Mouse (Mus musculus) forebrain, postnatal 0 days (tissue): Measurements from ENCODE around the gene Esr1. TPM values are rescaled to one million over a fixed set of nuclear protein-coding genes. Genes with fewer than 3 reads are reported as not detected.

Experiments used
- ATAC-seq: fragments of 200-750 bp; cut with Nextera tagmentation; 2 replicates; pipeline ENCODE4 v1.8.0; 2017; ENCODE audit warnings: mild to moderate bottlenecking, moderate library complexity
- DNase-seq: peaks from one replicate; pipeline ENCODE4 v3.0.0-alpha.2; 2015
- H3K27ac ChIP-seq: fragments of 300-500 bp; sonication (generic); 2 replicates; pipeline ENCODE4 v1.5.1; 2014; ENCODE audit warnings: low read depth, mild to moderate bottlenecking, antibody characterized with exemption, low read length, moderate library complexity, mixed read lengths
- H3K27me3 ChIP-seq: fragments of 300-500 bp; sonication (generic); 2 replicates; pipeline ENCODE4 v1.6.1; 2014; ENCODE audit warnings: mild to moderate bottlenecking, low read length, mixed read lengths; ENCODE audit not compliant: insufficient read depth
- H3K36me3 ChIP-seq: fragments of 300-500 bp; sonication (generic); 2 replicates; pipeline ENCODE4 v1.6.1; 2014; ENCODE audit warnings: mild to moderate bottlenecking, moderate library complexity; ENCODE audit not compliant: insufficient read depth
- H3K4me1 ChIP-seq: fragments of 300-500 bp; sonication (generic); 2 replicates; pipeline ENCODE4 v1.6.1; 2014; ENCODE audit warnings: antibody characterized with exemption; ENCODE audit not compliant: insufficient read depth
- H3K4me2 ChIP-seq: fragments of 300-500 bp; sonication (generic); 2 replicates; pipeline ENCODE4 v1.6.1; 2014; ENCODE audit warnings: low read depth, mild to moderate bottlenecking, moderate library complexity
- H3K4me3 ChIP-seq: fragments of 300-500 bp; sonication (generic); 2 replicates; pipeline ENCODE4 v1.5.1; 2014; ENCODE audit warnings: low read depth, low read length, mixed read lengths
- H3K9ac ChIP-seq: fragments of 300-500 bp; sonication (generic); 2 replicates; pipeline ENCODE4 v1.6.1; 2014; ENCODE audit warnings: mild to moderate bottlenecking
- H3K9me3 ChIP-seq: fragments of 300-500 bp; sonication (generic); 2 replicates; pipeline ENCODE4 v1.6.1; 2016; ENCODE audit warnings: low read length
- CTCF ChIP-seq: sonication (generic); IDR thresholded peaks from 2 replicates; pipeline ENCODE4 v1.5.1; 2016; ENCODE audit warnings: antibody characterized with exemption, control low read depth, low read depth
- WGBS: fragments of 180-500 bp; shearing (Covaris S2); extraction: QIAGEN DNeasy Blood & Tissue Kit; methylation state at CpG from one replicate; pipeline ENCODE4 v1.1.7; 2014; 5-methylcytosine and 5-hydroxymethylcytosine counted together
- polyA plus RNA-seq: library from polyadenylated mRNA; unstranded; fragments of >200 nt; fragmentation: Nextera tagmentation; extraction: Ambion mirVana; gene quantifications from 2 replicates; pipeline ENCODE4 v1.2.1, GENCODE M21; 2015
- total RNA-seq: library from RNA; depleted of rRNA; stranded (reverse); fragments of >200 nt; gene quantifications from 2 replicates; pipeline ENCODE4 v1.2.3, GENCODE M21; 2014

Esr1 gene
- total and polyA plus RNA-seq, 2 experiments from 2014 or later: 1.2 to 1.3 TPM

DNA sequence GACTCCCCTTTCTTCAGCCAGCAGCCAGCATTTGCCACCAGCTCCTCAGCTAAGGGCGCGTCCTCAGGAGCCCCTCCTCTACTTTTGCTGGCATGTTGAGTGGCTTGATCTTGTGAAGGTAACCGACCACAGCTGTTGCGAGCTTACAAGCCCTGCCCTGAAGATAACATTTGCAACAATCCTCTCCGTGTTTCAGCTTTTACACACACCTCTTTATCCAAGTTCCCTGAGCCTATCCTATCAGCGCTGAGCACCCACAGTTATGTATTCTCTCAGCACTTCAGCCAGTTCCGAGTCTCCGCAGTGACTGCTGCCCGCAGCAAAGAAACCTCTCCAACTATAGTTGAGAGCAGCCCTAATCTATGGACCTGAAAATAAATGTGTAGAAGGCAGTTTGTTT is 16.0 kb downstream of the Esr1 start:
- no peak overlapping the region for H3K4me2 ChIP-seq
- no peak overlapping the region for H3K9ac ChIP-seq
- H3K4me1 ChIP-seq: no peaks in the 10 kb centered on the region
- TF ChIP-seq CTCF: no peak
- DNase-seq (no peak), ATAC-seq (no peak)
- H3K27ac ChIP-seq: no peak overlapping the region
- H3K36me3 ChIP-seq: no peaks in the 10 kb centered on the region
- no peaks in the 10 kb centered on the region for H3K27me3 ChIP-seq
- 92% methylated on average over 9 of the region's 9 CpGs for WGBS
- no peak overlapping the region for H3K4me3 ChIP-seq
- H3K9me3 ChIP-seq: no peaks in the 10 kb centered on the region

DNA sequence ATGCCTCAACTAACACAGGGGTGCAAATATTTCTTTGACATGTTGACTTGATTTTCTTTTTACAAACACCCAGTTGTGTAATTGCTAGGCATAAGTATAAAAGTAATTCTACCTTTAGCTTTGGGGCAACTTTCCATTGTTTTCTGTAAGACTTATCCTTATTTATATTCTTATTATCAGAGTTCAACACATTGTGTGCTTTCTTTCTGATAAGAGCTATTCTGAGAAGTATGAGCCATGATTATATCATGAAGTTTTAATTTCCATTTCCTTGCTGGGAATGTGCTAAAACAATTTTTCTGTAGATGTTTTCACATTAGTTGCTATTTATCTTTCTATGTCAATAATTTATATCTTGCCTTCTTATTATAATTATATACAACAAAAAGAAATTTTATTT is 17.9 kb downstream of the Esr1 start:
- DNase-seq (no peak), ATAC-seq (no peak)
- Histone ChIP-seq H3K27me3 (no peaks in the 10 kb centered on the region), H3K27ac (no peak overlapping the region), H3K4me3 (no peak overlapping the region), H3K9ac (no peak overlapping the region), H3K36me3 (no peaks in the 10 kb centered on the region), H3K4me2 (no peak overlapping the region), H3K4me1 (no peaks in the 10 kb centered on the region), H3K9me3 (no peaks in the 10 kb centered on the region)
- no peak for TF ChIP-seq CTCF

DNA sequence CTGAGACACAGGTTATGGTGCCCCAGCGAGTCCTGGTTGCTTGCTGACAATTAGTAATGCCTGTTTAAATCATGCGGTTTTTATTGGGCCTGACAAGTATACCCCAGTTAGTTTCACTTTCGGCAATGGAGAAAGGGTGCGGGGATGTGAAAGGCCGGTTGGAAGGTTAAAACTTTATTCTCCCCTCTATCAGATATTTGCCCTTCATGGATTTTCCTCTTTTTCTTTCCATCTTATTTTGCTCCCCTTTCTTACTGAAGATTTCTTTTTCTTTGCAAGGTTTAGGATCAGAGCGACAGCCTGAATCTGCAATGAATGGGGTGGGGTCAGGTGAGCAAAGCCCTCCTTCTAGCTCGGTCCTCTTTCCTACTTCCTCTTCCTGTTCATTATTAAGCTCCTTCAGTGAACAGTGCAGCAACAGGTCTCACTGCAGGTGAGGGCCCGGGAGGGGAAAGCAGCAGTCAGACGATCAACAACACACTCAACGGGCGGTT is 20.9 kb downstream of the Esr1 start:
- 85% methylated on average over 11 of the region's 11 CpGs for WGBS
- ATAC-seq: no peak

DNA sequence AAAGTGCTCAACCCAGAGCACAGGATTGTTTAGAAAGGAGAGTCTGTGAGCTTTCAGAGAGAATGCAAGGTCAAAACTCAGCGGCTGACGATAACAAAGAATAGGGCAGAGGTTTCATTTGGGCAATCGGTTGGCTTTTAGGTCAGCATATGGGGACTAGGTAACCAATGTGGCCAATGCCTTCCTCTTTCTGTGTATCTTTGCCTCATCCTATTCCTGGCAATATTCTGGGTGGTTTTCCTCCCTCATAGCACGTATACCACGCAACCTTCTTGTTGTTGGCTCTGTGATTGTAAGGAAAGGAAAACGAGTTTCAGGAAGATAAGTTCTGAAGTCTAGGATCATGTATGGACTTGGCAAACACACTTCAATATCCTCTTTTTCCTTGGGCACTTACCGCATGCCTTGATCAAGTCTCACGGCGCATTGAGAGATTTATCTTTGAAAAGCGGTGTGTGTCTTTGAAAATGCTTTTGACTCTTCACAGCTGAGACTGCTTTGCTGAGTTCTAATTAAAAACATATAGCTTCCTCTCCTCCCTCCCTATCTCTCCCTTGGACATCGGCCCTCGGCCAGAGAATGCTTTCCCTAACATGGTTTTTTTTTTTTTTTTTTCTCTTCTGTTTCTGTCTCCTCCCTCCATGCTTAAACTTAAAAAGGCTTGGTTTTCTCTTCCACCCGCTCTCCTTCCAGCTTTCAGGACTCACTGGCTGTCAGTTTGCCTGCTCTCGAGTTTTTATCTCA is 22.1 kb downstream of the Esr1 start:
- H3K9ac ChIP-seq: no peak overlapping the region
- no peaks in the 10 kb centered on the region for H3K4me1 ChIP-seq
- H3K36me3 ChIP-seq: no peaks in the 10 kb centered on the region
- H3K4me2 ChIP-seq: no peak overlapping the region
- ATAC-seq (no peak), DNase-seq (no peak)
- no peaks in the 10 kb centered on the region for H3K27me3 ChIP-seq
- H3K4me3 ChIP-seq: no peak overlapping the region
- TF ChIP-seq CTCF: no peak
- 79% methylated on average over 14 of the region's 14 CpGs for WGBS
- no peaks in the 10 kb centered on the region for H3K9me3 ChIP-seq
- no peak overlapping the region for H3K27ac ChIP-seq

More for the DNA sequence above, 20.9 kb downstream of the Esr1 start:
- H3K9ac ChIP-seq: no peak overlapping the region
- no peak for TF ChIP-seq CTCF
- no peaks in the 10 kb centered on the region for H3K27me3 ChIP-seq
- H3K9me3 ChIP-seq: no peaks in the 10 kb centered on the region
- H3K4me2 ChIP-seq: no peak overlapping the region
- no peaks in the 10 kb centered on the region for H3K4me1 ChIP-seq
- H3K27ac ChIP-seq: no peak overlapping the region
- H3K4me3 ChIP-seq: no peak overlapping the region
- no peaks in the 10 kb centered on the region for H3K36me3 ChIP-seq
- no peak for DNase-seq

DNA sequence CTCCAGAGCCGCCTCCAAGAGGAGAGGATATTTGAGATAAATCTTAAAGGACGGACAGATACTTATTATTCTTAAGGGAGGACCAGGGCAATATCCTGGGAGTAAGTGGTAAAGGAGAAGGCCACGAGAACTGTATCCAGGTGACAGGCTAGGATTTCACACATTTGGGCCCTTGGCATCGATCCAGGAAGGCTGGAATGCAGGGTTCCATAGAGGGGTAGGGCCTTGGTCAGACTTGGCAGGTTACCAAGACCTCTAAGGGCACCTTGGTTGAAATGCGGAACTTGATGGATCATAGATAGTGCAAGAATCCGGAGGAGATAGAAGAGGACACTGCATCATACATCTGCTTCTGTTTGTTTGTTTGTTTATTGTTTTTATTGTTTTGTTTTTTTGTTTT is 24.3 kb downstream of the Esr1 start:
- Histone ChIP-seq H3K9me3 (no peaks in the 10 kb centered on the region), H3K27ac (no peak overlapping the region), H3K4me3 (no peak overlapping the region), H3K4me1 (no peaks in the 10 kb centered on the region), H3K27me3 (no peaks in the 10 kb centered on the region), H3K4me2 (no peak overlapping the region), H3K36me3 (no peaks in the 10 kb centered on the region), H3K9ac (no peak overlapping the region)
- ATAC-seq: no peak
- DNase-seq: no peak
- TF ChIP-seq CTCF: no peak
- WGBS: 86% methylated on average over 6 of the region's 6 CpGs

DNA sequence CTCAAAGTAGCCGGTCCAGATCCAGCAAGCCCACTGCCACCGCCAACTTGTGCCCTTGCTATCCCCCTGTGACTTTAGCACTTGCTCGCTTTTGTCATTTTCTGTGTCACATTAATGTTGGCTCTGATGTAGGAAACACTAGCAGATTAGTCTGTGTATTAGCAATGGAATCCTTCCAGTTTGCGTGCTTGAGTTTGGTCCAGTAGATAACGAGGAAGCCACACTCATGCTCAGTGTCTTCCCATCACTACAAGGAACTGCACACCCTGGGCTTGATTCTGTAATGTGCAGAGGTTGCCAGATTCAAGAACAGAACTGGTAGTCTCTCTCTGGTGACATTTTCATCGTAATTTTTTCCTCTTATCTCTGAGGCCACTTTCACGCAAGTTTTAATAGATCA is 34.7 kb downstream of the Esr1 start:
- Histone ChIP-seq H3K4me1 (no peaks in the 10 kb centered on the region), H3K27me3 (no peaks in the 10 kb centered on the region), H3K9me3 (no peaks in the 10 kb centered on the region), H3K27ac (no peak overlapping the region), H3K4me3 (no peak overlapping the region), H3K36me3 (no peaks in the 10 kb centered on the region), H3K9ac (no peak overlapping the region), H3K4me2 (no peak overlapping the region)
- TF ChIP-seq CTCF: no peak
- ATAC-seq (no peak), DNase-seq (no peak)
- 75% methylated on average over 7 of the region's 7 CpGs for WGBS

DNA sequence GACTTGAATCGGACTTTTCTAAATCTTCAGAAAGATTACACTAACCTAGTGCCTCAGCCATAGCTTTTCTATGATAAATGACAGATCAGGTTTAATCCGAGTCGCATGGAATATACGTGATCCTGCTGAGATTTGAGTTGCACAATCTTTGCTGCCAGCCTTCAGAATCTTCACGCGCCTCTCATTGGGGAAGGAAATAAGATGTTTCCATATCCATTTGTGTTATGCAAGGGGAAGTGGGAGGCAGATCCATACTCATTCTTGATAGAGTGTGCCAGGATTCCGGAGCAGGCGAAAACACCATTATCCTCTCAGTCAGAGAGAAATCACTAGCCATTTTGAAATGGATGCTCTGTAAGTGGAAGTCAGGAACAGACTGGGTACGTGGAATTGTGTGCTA is 35.5 kb downstream of the Esr1 start:
- Histone ChIP-seq H3K4me1 (no peaks in the 10 kb centered on the region), H3K4me3 (no peak overlapping the region), H3K27me3 (no peaks in the 10 kb centered on the region), H3K9me3 (no peaks in the 10 kb centered on the region), H3K36me3 (no peaks in the 10 kb centered on the region), H3K9ac (no peak overlapping the region), H3K4me2 (no peak overlapping the region), H3K27ac (no peak overlapping the region)
- ATAC-seq (no peak), DNase-seq (no peak)
- TF ChIP-seq CTCF: no peak
- 87% methylated on average over 9 of the region's 9 CpGs for WGBS
